Mouse (Mus musculus) bone marrow macrophage, adult 2 months (primary cell): Measurements from ENCODE around the gene Aco2.

ENCODE experiments used
- CTCF ChIP-seq: IDR thresholded peaks from 2 replicates; pipeline ENCODE4 v1.5.1; 2012; ENCODE audit warnings: low read depth, mild to moderate bottlenecking, low read length, moderate library complexity
- POLR2A ChIP-seq: IDR thresholded peaks from 2 replicates; pipeline ENCODE4 v1.6.1; 2012; ENCODE audit warnings: mild to moderate bottlenecking, low read depth, low read length, borderline replicate concordance

- TF ChIP-seq CTCF (no peak), POLR2A (no peak)
Measured at GRCm38 (mm10) chr15:81936679-81937078, 64.6 kb downstream of the Aco2 start, which contains the start of gene Csdc2.
